Mouse (Mus musculus) kidney, postnatal 10 days (tissue): ENCODE measurements around the gene Acaca.

Experiments
- DNase-seq: peaks from one replicate; pipeline ENCODE4 v3.0.0; 2021; ENCODE audit warnings: mixed read lengths

Gene Acaca

GRCm38 (mm10) chr11:84395010-84395409, 265.5 kb downstream of the Acaca start:
- DNase-seq = peak; percentile 27

GRCm38 (mm10) chr11:84406733-84407132, 277.3 kb downstream of the Acaca start:
- DNase-seq = no peak

- DNase-seq = no peak
Measured at GRCm38 (mm10) chr11:84410383-84410782, 280.9 kb downstream of the Acaca start.

DNA sequence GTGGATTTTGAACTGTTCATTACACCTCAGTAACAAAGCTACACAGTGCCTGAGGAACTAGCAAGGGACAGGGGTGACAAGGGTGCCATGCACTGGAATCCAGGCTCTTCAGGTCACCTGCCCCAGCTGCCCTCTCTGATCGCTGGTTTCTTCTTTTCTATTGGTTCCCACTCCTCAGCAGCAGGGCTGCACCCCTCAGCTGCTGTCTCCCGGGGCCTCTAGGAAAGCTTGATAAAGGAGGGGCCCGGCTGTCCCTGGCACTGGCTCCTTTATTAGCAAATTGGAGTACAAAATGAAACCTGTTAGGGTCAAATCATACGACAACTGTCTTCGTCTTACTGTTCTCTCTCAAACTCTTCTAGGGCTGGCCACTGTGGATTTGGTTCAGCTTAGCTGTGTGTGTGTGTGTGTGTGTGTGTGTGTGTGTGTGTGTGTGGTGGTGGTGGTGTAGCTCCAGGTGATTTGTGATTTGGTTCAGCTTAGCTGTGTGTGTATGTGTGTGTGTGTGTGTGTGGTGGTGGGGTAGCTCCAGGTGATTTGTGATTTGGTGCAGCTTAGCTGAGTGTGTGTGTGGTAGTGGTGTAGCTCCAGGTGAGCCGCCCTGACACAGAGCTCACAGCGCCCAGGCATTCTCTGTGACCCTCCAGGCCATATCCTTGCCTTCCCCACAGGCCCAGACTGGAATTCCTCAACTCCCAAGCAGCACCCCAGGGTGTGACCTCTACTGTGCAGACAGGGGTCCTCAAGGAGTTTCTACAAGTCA, 281.6 kb downstream of the Acaca start:
- no peak for DNase-seq

DNA sequence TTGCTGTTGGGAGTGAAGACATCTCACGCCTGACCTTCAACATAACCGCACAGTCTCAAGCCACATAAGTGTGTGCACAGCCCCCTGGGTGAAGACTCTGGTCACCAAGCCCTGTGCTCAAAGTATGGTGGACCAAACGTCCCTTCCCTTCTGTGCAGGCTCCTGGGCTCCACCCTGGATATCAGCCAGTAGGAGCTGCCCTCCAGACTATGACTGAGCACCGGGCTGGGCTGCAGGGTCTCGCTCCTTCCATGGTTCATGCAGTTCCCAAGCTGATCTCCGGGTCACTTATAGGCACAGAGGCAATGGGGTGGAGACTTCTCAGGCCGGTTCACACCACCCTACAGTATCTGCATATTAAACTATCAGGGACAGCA, 282.2 kb downstream of the Acaca start:
- DNase-seq = no peak

DNA sequence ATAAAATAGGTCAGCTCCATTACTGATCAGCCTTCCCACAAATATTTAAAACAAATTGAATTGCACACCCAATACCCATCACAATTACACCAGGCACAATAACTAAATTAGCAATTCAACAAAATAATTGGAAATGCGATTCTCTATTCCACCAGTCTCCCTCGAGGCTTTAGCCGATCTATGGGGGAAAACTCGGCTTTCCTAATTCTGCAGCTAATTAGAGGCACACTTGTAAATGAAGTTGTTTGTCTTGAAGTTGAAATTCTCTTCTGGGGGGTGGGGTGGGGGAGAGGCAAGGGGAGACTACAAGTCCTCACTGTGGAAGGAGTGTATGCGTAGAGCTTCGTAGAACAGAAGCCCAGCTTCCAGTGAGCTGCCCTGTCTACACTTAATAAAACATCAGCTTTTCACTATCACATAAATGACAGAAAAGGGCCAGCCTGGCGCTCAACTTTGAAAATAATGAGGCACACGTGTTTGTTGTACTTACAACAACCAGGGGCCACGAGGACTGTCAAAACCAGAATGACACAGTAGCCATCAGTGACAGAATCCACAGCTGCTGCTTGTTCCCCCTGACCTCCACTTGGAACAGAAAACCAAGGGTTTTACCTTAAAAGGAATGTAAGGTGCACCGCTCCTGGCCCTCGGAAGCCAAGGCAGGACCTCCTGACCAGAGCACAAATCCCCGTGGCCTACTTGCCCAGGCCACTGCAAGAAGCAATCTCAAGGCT, 282.9 kb downstream of the Acaca start:
- DNase-seq = no peak

- DNase-seq = no peak
Measured at GRCm38 (mm10) chr11:84413111-84413510, 283.6 kb downstream of the Acaca start.

GRCm38 (mm10) chr11:84420779-84421178, 291.3 kb downstream of the Acaca start:
- DNase-seq = no peak

- peak; percentile 25 for DNase-seq
Measured at GRCm38 (mm10) chr11:84425736-84426632, 296.5 kb downstream of the Acaca start.

DNA sequence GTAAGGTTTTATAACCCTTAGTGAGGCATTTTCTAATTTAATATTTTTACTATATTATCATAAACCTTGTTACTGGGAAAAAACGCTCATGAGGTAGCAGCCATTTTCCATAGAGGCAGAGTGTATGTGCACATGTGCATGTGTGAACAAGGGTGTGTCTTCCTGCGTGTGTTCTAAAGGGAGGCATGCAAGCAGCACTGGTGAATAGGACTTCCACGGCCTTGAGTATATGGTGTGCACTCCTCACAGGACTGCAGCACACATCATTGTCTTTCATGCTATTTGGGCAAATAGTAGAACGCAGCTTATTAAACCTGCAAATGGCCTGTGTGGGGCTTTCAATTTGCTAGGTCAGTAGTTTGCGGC, 297.1 kb downstream of the Acaca start:
- DNase-seq = no peak

GRCm38 (mm10) chr11:84429581-84429980, 300.1 kb downstream of the Acaca start:
- peak; percentile 57 for DNase-seq

GRCm38 (mm10) chr11:84430336-84430735, 300.9 kb downstream of the Acaca start:
- no peak for DNase-seq

DNA sequence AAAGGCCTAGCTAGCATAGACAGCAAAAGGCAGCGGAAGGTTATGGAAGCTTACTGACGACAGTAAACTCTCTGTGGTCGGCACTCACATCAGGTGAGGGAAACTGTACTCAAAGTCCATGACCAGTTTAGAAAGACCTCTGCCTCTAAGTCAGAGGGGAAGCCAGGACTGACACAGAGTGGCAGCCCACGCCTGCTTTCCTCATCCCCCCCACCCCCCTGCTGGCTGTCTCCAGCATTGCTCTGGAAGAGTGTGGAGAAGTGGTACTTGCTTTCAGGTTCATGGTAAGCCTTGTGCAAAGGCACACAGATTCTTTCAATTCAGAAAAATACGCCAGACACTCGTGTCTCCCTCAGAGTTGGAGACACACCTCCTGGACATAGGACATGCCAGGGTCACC, 305.4 kb downstream of the Acaca start:
- DNase-seq = no peak

DNA sequence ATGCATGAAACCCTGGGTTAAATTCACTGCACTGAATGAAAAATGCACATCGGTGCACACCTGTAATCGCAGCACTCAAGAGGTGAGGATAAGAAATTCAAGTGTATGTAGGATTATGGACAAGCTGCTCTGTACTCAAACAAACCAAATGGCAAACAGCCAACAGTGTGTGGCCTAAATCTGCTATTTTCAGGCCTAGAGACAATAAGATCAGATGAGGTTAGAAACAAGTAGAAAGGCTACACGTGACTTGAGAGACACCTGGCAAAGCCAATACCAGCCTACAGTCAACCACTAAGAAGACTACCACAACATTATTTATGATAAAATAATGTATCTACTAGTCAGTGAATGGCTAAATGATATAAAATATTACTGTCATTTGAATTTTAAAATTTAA, 310.9 kb downstream of the Acaca start:
- DNase-seq = no peak

- peak; percentile 36 for DNase-seq
Measured at GRCm38 (mm10) chr11:84442554-84443331, 313.3 kb downstream of the Acaca start.
